Mouse (Mus musculus): ENCODE data around the gene Asb1. TPM values are rescaled to one million over a fixed set of nuclear protein-coding genes. Genes with fewer than 3 reads are reported as not detected.

Asb1 gene
- total RNA-seq, 2 experiments from 2014 or later = 13.2 to 15.6 TPM

DNA sequence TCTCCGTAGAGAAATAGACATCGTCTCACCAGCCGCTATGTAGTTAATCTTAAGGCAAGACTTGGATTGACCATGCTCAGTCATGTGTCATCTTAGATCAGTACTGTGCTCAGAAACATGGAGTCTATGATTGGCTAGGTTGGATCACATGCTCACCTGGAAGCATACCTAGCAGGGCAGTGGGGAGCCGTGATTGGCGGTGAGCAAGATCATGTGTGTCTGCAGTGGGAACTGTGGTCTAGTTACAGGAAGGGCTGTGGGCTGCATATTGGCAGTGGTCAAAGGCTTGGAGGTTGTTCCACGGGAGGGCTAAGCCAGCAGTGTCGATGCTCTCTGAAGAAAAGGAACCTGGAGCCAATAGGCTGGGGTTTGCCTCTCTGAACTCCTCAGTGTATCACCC, 66.4 kb downstream of the Asb1 start:
- no peak for DNase-seq

DNA sequence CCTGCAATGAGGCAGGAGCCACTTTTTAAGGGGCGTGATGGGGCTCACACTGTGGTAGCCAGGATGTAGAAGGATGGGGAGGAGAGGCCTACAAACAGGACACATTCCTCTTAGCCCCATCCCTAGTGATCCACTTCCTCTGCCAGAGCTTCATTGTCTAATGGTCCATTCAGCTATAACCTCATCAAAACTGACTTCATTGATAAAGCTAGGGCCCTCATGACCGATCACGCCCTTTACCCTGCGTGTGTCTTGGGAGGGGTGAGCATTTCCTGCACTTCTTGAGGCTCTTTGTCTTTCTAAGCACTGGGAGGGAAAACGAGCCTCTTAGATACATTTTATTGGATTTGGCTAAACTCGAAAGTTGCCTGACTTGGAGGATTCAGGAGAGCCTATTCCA, 66.8 kb downstream of the Asb1 start:
- DNase-seq = no peak

Other genes starting within 250 kb of the Asb1 start
- 10 to 100 TPM; 11.5 to 12.4 TPM for gene Scly, start 242.2 kb upstream of the Asb1 start, total RNA-seq (2021)
- gene Espnl, start 218.5 kb upstream of the Asb1 start, total RNA-seq (2021) = under 1 TPM; 0.12 to 0.27 TPM
- 10 to 100 TPM; 70.3 to 75.2 TPM for gene Klhl30, start 189.5 kb upstream of the Asb1 start, total RNA-seq (2021)
- 1 to 10 TPM; 1.1 to 1.3 TPM for gene Erfe, start 174.1 kb upstream of the Asb1 start, total RNA-seq (2021)
- gene Ilkap, start 141.7 kb upstream of the Asb1 start, total RNA-seq (2021) = 10 to 100 TPM; 48.2 to 49.3 TPM
- 10 to 100 TPM; 19.8 to 21.4 TPM for gene Hes6, start 126.5 kb upstream of the Asb1 start, total RNA-seq (2021)
- gene Per2, start 81.2 kb upstream of the Asb1 start, total RNA-seq (2021) = 1 to 10 TPM; 4.9 to 6.8 TPM
- gene Traf3ip1, start 45.9 kb upstream of the Asb1 start, total RNA-seq (2021) = 1 to 10 TPM; 3.4 to 3.8 TPM